Mouse (Mus musculus) liver, embryonic 14.5 days (tissue): ENCODE results near the gene Dnajc6.

Source experiments
- CTCF ChIP-seq: IDR thresholded peaks from 2 replicates; pipeline ENCODE4 v1.5.1; 2016; ENCODE audit warnings: antibody characterized with exemption, low read depth, control low read depth
- EP300 ChIP-seq: IDR thresholded peaks from 2 replicates; pipeline ENCODE4 v1.6.1; 2016; ENCODE audit warnings: antibody characterized with exemption, low read depth

DNA sequence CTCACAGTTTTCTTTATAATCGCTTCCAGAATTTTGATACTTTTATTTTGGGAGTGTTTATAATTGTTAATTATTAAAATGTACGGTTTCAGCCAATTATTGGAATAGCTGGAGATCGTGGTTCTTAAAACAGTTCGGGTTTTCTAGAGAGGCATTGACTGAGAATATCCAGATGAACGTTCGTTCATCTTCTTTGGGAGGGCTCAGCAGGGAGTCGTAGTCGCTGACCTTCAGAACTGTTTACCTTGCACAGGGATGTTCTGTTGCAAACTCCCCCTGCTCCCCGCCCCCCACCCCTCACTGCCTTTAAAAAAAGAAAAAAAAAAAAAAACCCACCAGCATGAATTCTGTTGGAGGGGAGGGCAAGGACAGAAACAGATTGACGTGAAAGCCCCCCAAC, 12.0 kb downstream of the Dnajc6 start:
- TF ChIP-seq CTCF (no peak), EP300 (no peak)
